In the genomic region with DNA sequence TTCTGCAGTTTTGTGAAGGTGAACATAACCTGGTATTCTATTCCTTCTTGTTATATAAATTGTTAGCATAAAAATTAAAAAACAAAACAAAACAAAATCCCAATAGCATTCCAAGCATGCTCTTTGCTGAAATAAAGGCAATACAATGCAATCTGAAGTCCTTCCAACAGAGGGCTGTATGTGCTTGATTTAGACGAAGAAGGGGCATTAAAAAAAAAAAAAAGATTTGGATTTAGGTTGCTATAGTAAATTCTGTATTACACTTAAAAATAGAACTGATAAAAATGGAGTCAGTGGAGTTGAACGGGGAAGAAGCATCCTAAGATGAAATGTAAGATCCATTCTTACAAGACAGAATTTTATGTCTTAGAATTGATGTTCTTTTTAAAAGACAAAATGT, we compare ENCODE assay signal across 11 mouse cellular contexts.
DNase-seq lines count a peak whose midpoint lies in the region; ATAC-seq and TF ChIP-seq lines count a peak whose summit lies in the region.
"Had no signal": no experiment of that assay in that cellular context is flagged by ENCODE, and none has a peak within 500 bp of the region (broad histone marks: within the 10 kb centered on the region; RNA-seq: fewer than 3 reads in every experiment).

No protein-coding gene starts in this region.

- H3K9me3 ChIP-seq in midbrain, embryonic 16.5 days (replicated peaks; ENCODE audit: control insufficient read depth, low read length, poor library complexity, severe bottlenecking), result no peaks in the 10 kb centered on the region

- peaks cover 8% of the 10 kb centered on the region; the same call in 1 of the 2 replicates for H3K4me1 ChIP-seq in midbrain, embryonic 16.5 days (ENCODE audit: control insufficient read depth, insufficient read depth, low read length)

- ATAC-seq in midbrain, embryonic 16.5 days, result peak; percentile 49; the same call in 1 of the 2 replicates

- no peaks in the 10 kb centered on the region for H3K36me3 ChIP-seq in midbrain, embryonic 16.5 days (ENCODE audit: control insufficient read depth, insufficient read depth, low read length)

- no peaks in the 10 kb centered on the region for H3K27me3 ChIP-seq in midbrain, embryonic 16.5 days (ENCODE audit: control insufficient read depth, insufficient read depth, low read depth, low read length)

- TF ChIP-seq CTCF in layer of hippocampus, adult 2 months (conservative IDR thresholded peaks at IDR 0.05), result peak; percentile 82

- peak overlapping the region; percentile 44 for H3K4me3 ChIP-seq in layer of hippocampus, adult 2 months
- no peak overlapping the region for H3K4me3 ChIP-seq in midbrain, embryonic 16.5 days (ENCODE audit: low read depth, low read length)

- H3K9ac ChIP-seq in midbrain, embryonic 16.5 days (ENCODE audit: low read depth, low read length), result no peak overlapping the region

- peak overlapping the region; percentile 88 for H3K27ac ChIP-seq in layer of hippocampus, adult 2 months
- no peak overlapping the region for H3K27ac ChIP-seq in midbrain, embryonic 16.5 days (ENCODE audit: low read length)

- 8% methylated on average over 2 of the region's 2 CpGs for whole genome bisulfite sequencing in midbrain, embryonic 16.5 days

- H3K4me2 ChIP-seq in midbrain, embryonic 16.5 days (ENCODE audit: low read length), result no peak overlapping the region

- peak; percentile 59 for DNase-seq in cerebellum, adult 9-10 months
- no peak for DNase-seq in cerebellum, adult 11 months
- peak; percentile 24 to 36 for DNase-seq in layer of hippocampus, adult 2 months (ENCODE audit: low spot score in 2 of 2)
- no peak for DNase-seq in layer of hippocampus, adult 8-10 months (ENCODE audit: low spot score in 2 of 2)
- peak; percentile 10 for DNase-seq in adipocyte (ENCODE audit: low spot score)
- DNase-seq in thymus, postnatal 4 days, result no peak
- DNase-seq in adrenal gland, adult 8-10 months, result no peak
- DNase-seq: gastrocnemius, postnatal 14 days; heart, postnatal 36 days; lung, postnatal 14 days had no signal

Comparison
In these comparisons a context has a peak if more than half of its experiments do, and no peak if none do; other contexts are left out.
1. DNase-seq: peak in cerebellum, adult 9-10 months (single experiment), layer of hippocampus, adult 2 months (2 of 2) and adipocyte (single experiment); none in cerebellum, adult 11 months (single experiment), layer of hippocampus, adult 8-10 months (0 of 2), thymus, postnatal 4 days (single experiment) and adrenal gland, adult 8-10 months (single experiment).